Mouse (Mus musculus) embryonic facial prominence, embryonic 12.5 days (tissue): Measurements from ENCODE around the gene Dtx3. TPM values are rescaled to one million over a fixed set of nuclear protein-coding genes. Genes with fewer than 3 reads are reported as not detected.

ENCODE experiments used
- ATAC-seq: fragments of 200-750 bp; cut with Nextera tagmentation; 2 replicates; pipeline ENCODE4 v1.8.0; 2017; ENCODE audit not compliant: insufficient number of reproducible peaks, insufficient read depth, low FRiP score, low TSS enrichment
- H3K27ac ChIP-seq: fragments of 300-500 bp; sonication (generic); 2 replicates; pipeline ENCODE4 v1.5.1; 2016; ENCODE audit warnings: mild to moderate bottlenecking
- H3K27me3 ChIP-seq: fragments of 300-500 bp; sonication (generic); 2 replicates; pipeline ENCODE4 v1.6.1; 2016; ENCODE audit warnings: mild to moderate bottlenecking, moderate library complexity
- H3K36me3 ChIP-seq: fragments of 300-500 bp; sonication (generic); 2 replicates; pipeline ENCODE4 v1.6.1; 2016; ENCODE audit warnings: mild to moderate bottlenecking
- H3K4me1 ChIP-seq: fragments of 300-500 bp; sonication (generic); 2 replicates; pipeline ENCODE4 v1.6.1; 2016
- H3K4me2 ChIP-seq: fragments of 300-500 bp; sonication (generic); replicated peaks from 2 replicates; pipeline ENCODE4 v1.6.1; 2016; ENCODE audit warnings: mild to moderate bottlenecking, moderate library complexity
- H3K4me3 ChIP-seq: fragments of 300-500 bp; sonication (generic); 2 replicates; pipeline ENCODE4 v1.5.1; 2016; ENCODE audit warnings: mild to moderate bottlenecking
- H3K9ac ChIP-seq: fragments of 300-500 bp; sonication (generic); 2 replicates; pipeline ENCODE4 v1.6.1; 2016; ENCODE audit warnings: mild to moderate bottlenecking, moderate library complexity
- H3K9me3 ChIP-seq: fragments of 300-500 bp; sonication (generic); 2 replicates; pipeline ENCODE4 v1.6.1; 2016; ENCODE audit warnings: mild to moderate bottlenecking, moderate library complexity
- WGBS: fragments of 180-500 bp; shearing (Covaris S2); methylation state at CpG from one replicate; pipeline ENCODE4 v1.1.7; 2016; 5-methylcytosine and 5-hydroxymethylcytosine counted together
- polyA plus RNA-seq: library from polyadenylated mRNA; unstranded; fragments of >200 nt; fragmentation: Nextera tagmentation; extraction: Ambion mirVana; gene quantifications from 2 replicates; pipeline ENCODE4 v1.2.1, GENCODE M21; 2016

Dtx3 gene
- polyA plus RNA-seq, 1 experiment from 2014 or later = 172 TPM

DNA sequence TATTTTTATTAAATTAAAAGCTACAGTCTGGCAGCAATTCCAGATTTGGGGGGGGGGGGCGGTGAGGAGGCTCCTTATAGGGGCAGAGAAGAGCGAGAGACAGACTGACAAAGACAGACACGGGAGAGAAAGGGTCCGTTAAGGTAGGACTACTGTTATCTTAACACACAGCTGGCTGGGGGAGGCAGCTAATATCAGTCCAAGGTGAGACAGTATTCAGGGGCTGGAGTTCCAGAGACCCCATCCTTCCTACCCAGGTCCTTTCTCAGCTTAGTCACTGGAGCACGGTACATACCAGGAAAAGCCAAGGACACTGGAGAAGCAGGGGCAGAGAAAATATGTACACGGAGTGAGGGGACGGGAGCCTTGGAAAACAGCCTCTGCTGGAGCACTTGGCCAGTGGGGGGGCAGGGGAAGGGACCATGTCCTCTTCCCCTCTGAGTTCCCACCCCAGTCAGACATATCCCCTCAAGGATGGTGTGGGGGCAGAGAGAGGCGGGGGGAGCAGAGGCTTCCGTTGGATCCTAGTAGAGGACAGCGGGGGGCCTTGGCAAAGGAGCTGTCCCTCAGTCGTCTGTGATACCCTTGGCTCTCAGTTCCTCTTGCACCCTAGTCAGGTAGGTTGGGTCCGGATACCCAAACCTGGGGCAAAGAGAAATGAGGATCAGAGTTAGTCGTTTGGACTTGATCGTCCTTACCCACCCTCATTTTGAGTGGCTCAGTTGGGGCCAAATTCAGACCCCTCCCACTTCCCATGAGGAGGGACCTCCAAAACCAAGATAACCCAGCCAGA lies 4.9 kb downstream of the Dtx3 start:
- peak overlapping the region; percentile 92 for H3K4me2 ChIP-seq
- WGBS = 29% methylated on average over 14 of the region's 14 CpGs
- peaks cover 29% of the 10 kb centered on the region for H3K36me3 ChIP-seq
- no peaks in the 10 kb centered on the region for H3K9me3 ChIP-seq
- H3K27me3 ChIP-seq = no peaks in the 10 kb centered on the region
- peak overlapping the region; percentile 96 for H3K27ac ChIP-seq
- peaks cover 44% of the 10 kb centered on the region for H3K4me1 ChIP-seq
- ATAC-seq = no peak; the same call in 1 of the 2 replicates
- peak overlapping the region; percentile 70 for H3K4me3 ChIP-seq
- peak overlapping the region; percentile 90 for H3K9ac ChIP-seq

GRCm38 (mm10) chr10:127189651-127190381 lies 5.7 kb downstream of the Dtx3 start, which contains the start of gene Arhgef25:
TSS of gene Arhgef25 (minus strand) at chr10:127190083.
- Histone ChIP-seq H3K4me2 (peak within 1 kb of the TSS; percentile 92), H3K27ac (peak within 1 kb of the TSS; percentile 96), H3K36me3 (peaks cover 36% of the 10 kb centered on the region), H3K27me3 (no peaks in the 10 kb centered on the region), H3K9me3 (no peaks in the 10 kb centered on the region), H3K9ac (peak within 1 kb of the TSS; percentile 90), H3K4me1 (peaks cover 46% of the 10 kb centered on the region), H3K4me3 (peak within 1 kb of the TSS; percentile 70)
- ATAC-seq = peak; percentile 28; the same call in 1 of the 2 replicates
- WGBS = 2% methylated on average over 34 of the region's 35 CpGs

DNA sequence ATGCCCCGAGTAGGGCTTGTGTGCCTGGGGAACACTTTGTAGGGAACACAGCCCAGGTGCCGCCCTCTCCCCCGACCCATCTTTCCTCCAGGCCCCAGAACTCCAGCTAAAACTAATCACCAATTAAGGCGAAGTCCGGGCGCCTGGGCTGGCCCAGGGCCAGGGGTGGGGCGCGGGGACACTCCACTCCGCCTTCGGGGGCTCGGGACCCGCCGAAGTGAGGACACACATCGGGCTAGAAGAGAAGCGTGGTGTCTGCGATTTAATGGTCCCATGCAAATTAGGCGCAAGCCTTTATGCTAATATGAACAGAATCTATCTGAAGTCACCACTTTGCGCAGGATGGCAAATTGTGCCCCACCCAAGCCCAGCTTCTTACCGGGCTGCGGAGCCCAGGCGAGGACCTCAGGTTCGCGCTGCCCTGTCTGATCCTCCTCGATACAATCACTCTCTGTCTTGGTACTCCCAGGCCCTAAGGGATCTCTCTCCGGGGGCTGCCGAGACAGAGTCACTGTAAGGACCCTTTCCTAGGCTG lies 6.3 kb downstream of the Dtx3 start:
- Histone ChIP-seq H3K9ac (peak overlapping the region; percentile 90), H3K36me3 (peaks cover 39% of the 10 kb centered on the region), H3K27ac (peak overlapping the region; percentile 96), H3K9me3 (no peaks in the 10 kb centered on the region), H3K4me3 (peak overlapping the region; percentile 70), H3K4me1 (peaks cover 46% of the 10 kb centered on the region), H3K4me2 (peak overlapping the region; percentile 92), H3K27me3 (no peaks in the 10 kb centered on the region)
- peak; percentile 1; the same call in 1 of the 2 replicates for ATAC-seq
- 1% methylated on average over 26 of the region's 26 CpGs for WGBS

DNA sequence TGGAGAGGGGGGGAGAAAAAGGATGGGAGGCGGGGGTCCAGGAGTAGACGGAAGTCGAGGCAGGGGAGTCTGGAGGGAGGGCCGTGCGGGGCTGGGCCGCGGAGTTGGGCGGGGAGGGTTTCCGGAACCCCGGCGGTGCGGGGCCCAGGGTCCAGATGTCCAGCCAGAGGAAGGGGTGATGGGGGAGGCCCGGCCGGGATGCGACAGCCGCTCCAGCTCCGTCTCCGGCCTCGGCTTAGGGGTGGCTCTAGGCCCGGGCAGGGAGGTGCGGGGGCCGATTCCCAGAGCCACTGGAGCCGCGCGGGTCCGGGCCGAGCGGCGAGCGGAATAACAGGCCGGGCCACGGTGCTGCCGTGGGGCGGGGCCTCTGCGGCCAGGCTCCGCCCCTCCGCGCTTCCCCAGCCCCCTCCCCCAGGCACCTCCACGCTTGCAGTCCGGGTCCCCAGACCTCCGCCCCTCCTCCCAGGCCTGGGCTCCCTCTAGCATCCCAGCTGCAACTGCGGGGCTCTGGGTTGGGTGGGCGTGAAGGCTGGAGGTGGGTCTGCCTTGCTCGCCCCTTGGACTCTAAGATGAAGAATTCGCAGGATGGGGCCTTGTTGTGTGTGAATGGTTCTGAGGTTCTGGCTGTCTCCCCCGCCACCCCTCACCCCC lies 6.9 kb downstream of the Dtx3 start:
- peaks cover 39% of the 10 kb centered on the region for H3K36me3 ChIP-seq
- H3K4me3 ChIP-seq = peak overlapping the region; percentile 70
- H3K4me2 ChIP-seq = peak overlapping the region; percentile 92
- under 1% methylated on average over 46 of the region's 46 CpGs for WGBS
- peak overlapping the region; percentile 96 for H3K27ac ChIP-seq
- H3K9me3 ChIP-seq = no peaks in the 10 kb centered on the region
- peak overlapping the region; percentile 90 for H3K9ac ChIP-seq
- H3K27me3 ChIP-seq = no peaks in the 10 kb centered on the region
- ATAC-seq = peak; percentile 79
- H3K4me1 ChIP-seq = peaks cover 50% of the 10 kb centered on the region

- H3K4me3 ChIP-seq = peak overlapping the region; percentile 70
- no peak for ATAC-seq
- H3K27me3 ChIP-seq = no peaks in the 10 kb centered on the region
- H3K4me1 ChIP-seq = peaks cover 50% of the 10 kb centered on the region
- no peaks in the 10 kb centered on the region for H3K9me3 ChIP-seq
- H3K4me2 ChIP-seq = peak overlapping the region; percentile 92
- peak overlapping the region; percentile 96 for H3K27ac ChIP-seq
- peak overlapping the region; percentile 90 for H3K9ac ChIP-seq
- under 1% methylated on average over 19 of the region's 21 CpGs for WGBS
- H3K36me3 ChIP-seq = peaks cover 39% of the 10 kb centered on the region
Observed at GRCm38 (mm10) chr10:127188079-127188453, 7.5 kb downstream of the Dtx3 start.

- WGBS = 42% methylated on average over 10 of the region's 10 CpGs
- Histone ChIP-seq H3K4me3 (peak overlapping the region; percentile 70), H3K9ac (peak overlapping the region; percentile 90), H3K27me3 (no peaks in the 10 kb centered on the region), H3K9me3 (no peaks in the 10 kb centered on the region), H3K27ac (peak overlapping the region; percentile 96), H3K36me3 (peaks cover 39% of the 10 kb centered on the region), H3K4me1 (peaks cover 45% of the 10 kb centered on the region), H3K4me2 (peak overlapping the region; percentile 92)
- no peak for ATAC-seq
Observed at GRCm38 (mm10) chr10:127187371-127188078, 8.0 kb downstream of the Dtx3 start.

- H3K4me3 ChIP-seq = no peak overlapping the region
- peaks cover 45% of the 10 kb centered on the region for H3K4me1 ChIP-seq
- no peak overlapping the region for H3K27ac ChIP-seq
- H3K9ac ChIP-seq = no peak overlapping the region
- WGBS = 76% methylated on average over 1 of the region's 1 CpGs
- H3K9me3 ChIP-seq = no peaks in the 10 kb centered on the region
- H3K4me2 ChIP-seq = no peak overlapping the region
- peaks cover 35% of the 10 kb centered on the region for H3K36me3 ChIP-seq
- H3K27me3 ChIP-seq = peaks cover 5% of the 10 kb centered on the region
- no peak for ATAC-seq
Observed at GRCm38 (mm10) chr10:127186451-127186850, 9.1 kb downstream of the Dtx3 start.

DNA sequence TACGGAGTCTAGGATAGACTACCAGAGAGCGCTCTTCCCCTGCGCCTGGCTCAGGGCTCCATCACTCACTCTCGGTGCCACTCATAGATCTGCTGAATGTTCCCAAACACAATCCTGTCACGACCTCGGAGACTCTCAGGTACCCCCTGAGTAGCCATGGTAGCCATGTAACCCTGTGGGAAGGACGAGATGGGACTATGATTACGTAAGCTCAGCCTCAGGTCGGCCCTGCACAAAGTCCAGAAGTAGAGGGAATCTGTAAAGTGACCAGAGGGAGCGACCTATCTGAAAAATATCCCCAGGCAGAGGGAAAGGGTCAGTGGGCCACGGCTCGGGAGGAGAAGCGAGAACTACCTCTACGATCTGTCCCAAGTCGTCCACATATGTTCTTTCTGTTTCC lies 10.0 kb downstream of the Dtx3 start:
- Histone ChIP-seq H3K27me3 (peaks cover 15% of the 10 kb centered on the region), H3K4me1 (peaks cover 36% of the 10 kb centered on the region), H3K36me3 (peaks cover 32% of the 10 kb centered on the region), H3K9ac (no peak overlapping the region), H3K27ac (no peak overlapping the region), H3K4me2 (no peak overlapping the region), H3K4me3 (no peak overlapping the region), H3K9me3 (no peaks in the 10 kb centered on the region)
- ATAC-seq = no peak
- 79% methylated on average over 15 of the region's 15 CpGs for WGBS

GRCm38 (mm10) chr10:127185101-127185500 lies 10.4 kb downstream of the Dtx3 start:
- peaks cover 32% of the 10 kb centered on the region for H3K36me3 ChIP-seq
- no peaks in the 10 kb centered on the region for H3K9me3 ChIP-seq
- WGBS = 69% methylated on average over 9 of the region's 9 CpGs
- peaks cover 36% of the 10 kb centered on the region for H3K4me1 ChIP-seq
- H3K4me2 ChIP-seq = no peak overlapping the region
- H3K9ac ChIP-seq = no peak overlapping the region
- no peak for ATAC-seq
- no peak overlapping the region for H3K4me3 ChIP-seq
- H3K27me3 ChIP-seq = peaks cover 19% of the 10 kb centered on the region
- no peak overlapping the region for H3K27ac ChIP-seq

DNA sequence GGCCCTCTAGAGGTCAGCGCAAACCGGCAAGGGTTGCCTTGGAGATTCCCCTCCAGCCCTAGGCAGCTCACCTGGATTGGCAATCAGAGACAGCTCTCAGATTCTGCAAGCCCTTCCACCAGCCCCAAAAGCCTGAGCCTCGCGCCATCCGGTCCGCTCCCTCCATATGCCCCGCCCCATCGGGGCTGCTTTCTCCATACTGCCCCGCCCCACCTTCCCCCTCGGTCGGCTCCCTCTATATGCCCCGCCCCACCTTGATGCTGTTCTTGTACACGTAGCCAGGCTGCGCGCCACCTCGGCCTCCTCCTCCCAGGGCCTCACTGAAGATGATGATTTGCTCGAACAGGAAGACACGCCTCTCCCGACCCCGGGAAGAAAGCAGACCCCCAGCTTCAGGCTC lies 11.8 kb downstream of the Dtx3 start:
- Histone ChIP-seq H3K4me1 (peaks cover 37% of the 10 kb centered on the region), H3K9me3 (no peaks in the 10 kb centered on the region), H3K4me3 (0 out of 2 replicates have a peak overlapping the region, but pooled peaks have one; percentile 6), H3K27ac (no peak overlapping the region), H3K36me3 (peaks cover 32% of the 10 kb centered on the region), H3K4me2 (peak overlapping the region; percentile 35), H3K27me3 (peaks cover 31% of the 10 kb centered on the region), H3K9ac (0 out of 2 replicates have a peak overlapping the region, but pooled peaks have one; percentile 25)
- 11% methylated on average over 20 of the region's 20 CpGs for WGBS
- ATAC-seq = no peak

DNA sequence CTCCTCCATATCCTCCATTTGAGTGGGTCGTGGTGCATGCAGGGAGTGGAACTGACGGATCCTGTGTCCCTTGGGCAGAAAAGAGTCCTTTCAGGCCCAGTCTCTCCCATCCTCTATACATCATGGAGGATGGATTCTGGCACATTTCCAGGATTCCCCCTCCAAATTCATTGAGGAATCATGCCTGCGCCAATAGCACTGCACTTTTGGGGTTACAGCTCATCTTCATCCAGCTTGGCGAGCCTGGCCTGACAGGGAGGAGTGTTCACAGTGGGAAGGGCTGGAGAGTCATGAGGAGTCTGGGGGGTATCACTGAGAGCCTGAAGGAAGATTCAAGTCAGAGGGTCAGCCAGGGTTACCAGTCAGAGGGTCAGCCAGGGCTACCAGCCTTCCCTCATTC lies 12.9 kb downstream of the Dtx3 start:
- no peak for ATAC-seq
- peaks cover 44% of the 10 kb centered on the region for H3K4me1 ChIP-seq
- no peaks in the 10 kb centered on the region for H3K9me3 ChIP-seq
- H3K36me3 ChIP-seq = peaks cover 32% of the 10 kb centered on the region
- no peak overlapping the region for H3K4me2 ChIP-seq
- no peak overlapping the region for H3K9ac ChIP-seq
- H3K27ac ChIP-seq = no peak overlapping the region
- no peak overlapping the region for H3K4me3 ChIP-seq
- 90% methylated on average over 4 of the region's 4 CpGs for WGBS
- peaks cover 42% of the 10 kb centered on the region for H3K27me3 ChIP-seq
